Mouse (Mus musculus) MEL (cell line): ENCODE results near the gene Gm20388. TPM values are rescaled to one million over a fixed set of nuclear protein-coding genes. Genes with fewer than 3 reads are reported as not detected.

Experiments
- DNase-seq: peaks from one replicate; pipeline ENCODE4 v3.0.0; 2011; ENCODE audit warnings: low read depth, low spot score
- H3K27ac ChIP-seq: 2 replicates; pipeline ENCODE4 v1.5.1; 2012; ENCODE audit warnings: low read depth, mild to moderate bottlenecking, control low read depth, low read length, moderate library complexity; ENCODE audit not compliant: control insufficient read depth
- H3K27me3 ChIP-seq, 2 experiments: fragments of 150-350 bp in 1 of 2; sonication (generic) in 1 of 2; 2 replicates each; pipeline ENCODE4 v1.6.1; 2012; ENCODE audit warnings: low read length in 2 of 2, mild to moderate bottlenecking in 2 of 2, improper control_type of control experiment in 1 of 2, moderate library complexity in 1 of 2; ENCODE audit not compliant: insufficient read depth in 2 of 2, control insufficient read depth in 1 of 2
- H3K36me3 ChIP-seq, 2 experiments: 2 replicates each; pipeline ENCODE4 v1.6.1; 2012 to 2014; ENCODE audit warnings: low read length in 2 of 2, improper control_type of control experiment in 1 of 2, inconsistent platforms in 1 of 2, mild to moderate bottlenecking in 1 of 2; ENCODE audit not compliant: insufficient read depth in 2 of 2, control insufficient read depth in 1 of 2
- H3K4me1 ChIP-seq, 2 experiments: fragments of 150-350 bp in 1 of 2; sonication (generic) in 1 of 2; 2 replicates each; pipeline ENCODE4 v1.6.1; 2012; ENCODE audit warnings: low read length in 2 of 2, improper control_type of control experiment in 1 of 2, mild to moderate bottlenecking in 1 of 2; ENCODE audit not compliant: insufficient read depth in 2 of 2, control insufficient read depth in 1 of 2
- H3K4me3 ChIP-seq, 2 experiments: fragments of 150-350 bp in 1 of 2; sonication (generic) in 1 of 2; 2 replicates each; pipeline ENCODE4 v1.5.1; 2012; ENCODE audit warnings: low read depth in 2 of 2, low read length in 2 of 2, mild to moderate bottlenecking in 2 of 2, moderate library complexity in 2 of 2, control low read depth in 1 of 2, improper control_type of control experiment in 1 of 2; ENCODE audit not compliant: control insufficient read depth in 1 of 2, insufficient read depth in 1 of 2
- H3K79me2 ChIP-seq: 2 replicates; pipeline ENCODE4 v1.6.1; 2012; ENCODE audit warnings: mild to moderate bottlenecking, low read length, moderate library complexity; ENCODE audit not compliant: control insufficient read depth, poor library complexity, insufficient read depth
- H3K9ac ChIP-seq: 2 replicates; pipeline ENCODE4 v1.6.1; 2012; ENCODE audit warnings: low read depth, mild to moderate bottlenecking, control low read depth, low read length, moderate library complexity; ENCODE audit not compliant: control insufficient read depth, poor library complexity, severe bottlenecking
- H3K9me3 ChIP-seq: fragments of 150-350 bp; sonication (generic); replicated peaks from 2 replicates; pipeline ENCODE4 v1.6.1; 2012; ENCODE audit warnings: mild to moderate bottlenecking, low read length, improper control_type of control experiment, moderate library complexity; ENCODE audit not compliant: insufficient read depth
- CHD1 ChIP-seq: IDR thresholded peaks from 2 replicates; pipeline ENCODE4 v1.6.1; 2012; ENCODE audit warnings: low read depth, mild to moderate bottlenecking, inconsistent platforms, low read length, improper control_type of control experiment
- CTCF ChIP-seq, 3 experiments: IDR thresholded peaks in 2 of 3; conservative IDR thresholded peaks in 1 of 3; 2 replicates each; pipeline ENCODE4 v1.5.1; 2011 to 2012; ENCODE audit warnings: low read length in 3 of 3, low read depth in 2 of 3, mild to moderate bottlenecking in 2 of 3, improper control_type of control experiment in 1 of 3, inconsistent platforms in 1 of 3, mixed read lengths in 1 of 3, moderate library complexity in 1 of 3; ENCODE audit not compliant: control insufficient read depth in 1 of 3, insufficient read depth in 1 of 3, poor library complexity in 1 of 3, severe bottlenecking in 1 of 3
- ELF1 ChIP-seq: IDR thresholded peaks from 2 replicates; pipeline ENCODE4 v1.6.1; 2014; ENCODE audit warnings: low read depth, mild to moderate bottlenecking, inconsistent platforms, low read length, improper control_type of control experiment, moderate library complexity
- ETS1 ChIP-seq: IDR thresholded peaks from 2 replicates; pipeline ENCODE4 v1.6.1; 2012; ENCODE audit warnings: low read depth, mild to moderate bottlenecking, inconsistent platforms, low read length, improper control_type of control experiment, moderate library complexity
- MAFK ChIP-seq: IDR thresholded peaks from 2 replicates; pipeline ENCODE4 v1.6.1; 2011; ENCODE audit warnings: low read depth, mild to moderate bottlenecking, low read length, improper control_type of control experiment, borderline replicate concordance
- POLR2AphosphoS5 ChIP-seq: IDR thresholded peaks from 2 replicates; pipeline ENCODE4 v1.6.1; 2012; ENCODE audit warnings: low read depth, borderline replicate concordance, mild to moderate bottlenecking, inconsistent platforms, low read length, moderate library complexity, mixed read lengths
- RAD21 ChIP-seq: IDR thresholded peaks from 2 replicates; pipeline ENCODE4 v1.6.1; 2011; ENCODE audit warnings: mild to moderate bottlenecking, low read depth, low read length, improper control_type of control experiment
- RCOR1 ChIP-seq: IDR thresholded peaks from 2 replicates; pipeline ENCODE4 v1.6.1; 2012; ENCODE audit warnings: low read depth, mild to moderate bottlenecking, inconsistent platforms, low read length, improper control_type of control experiment
- UBTF ChIP-seq: IDR thresholded peaks from 2 replicates; pipeline ENCODE4 v1.6.1; 2012; ENCODE audit warnings: low read depth, mild to moderate bottlenecking, inconsistent platforms, low read length, improper control_type of control experiment, moderate library complexity, borderline replicate concordance; ENCODE audit not compliant: insufficient read depth
- polyA plus RNA-seq, 2 experiments: library from polyadenylated mRNA; stranded (reverse) in 1 of 2; unstranded in 1 of 2; fragments of >175 nt in 1 of 2; fragments of >200 nt in 1 of 2; gene quantifications; 2 replicates each; pipeline versions ENCODE4 v1.2.1 to v1.2.4; 2012; ENCODE audit warnings: low replicate concordance in 2 of 2, low read depth in 1 of 2; ENCODE audit not compliant: insufficient read length in 2 of 2, insufficient read depth in 1 of 2, missing spikeins in 1 of 2
- total RNA-seq: library from RNA; depleted of rRNA; stranded (reverse); fragments of 300-350 nt; gene quantifications from 2 replicates; pipeline ENCODE4 v1.2.3, GENCODE M21; 2012

Gm20388 gene
- total and polyA plus RNA-seq, 3 experiments = 11.1 to 17.8 TPM; not detected in 1

GRCm38 (mm10) chr8:121944831-121945230 lies 2034.2 kb downstream of the Gm20388 start, which contains the start of gene Car5a:
Gene Car5a, minus strand, starts transcription at chr8:121944904.
- Histone ChIP-seq H3K9ac (no peak within 1 kb of the TSS), H3K4me3 (no peak within 1 kb of the TSS), H3K79me2 (peaks cover 1% of the 10 kb centered on the region; the same call in 1 of the 2 replicates), H3K27ac (no peak within 1 kb of the TSS), H3K9me3 (no peaks in the 10 kb centered on the region), H3K27me3 (no peaks in the 10 kb centered on the region), H3K4me1 (peaks cover 0 to 12% of the 10 kb centered on the region in 2 experiments; a peak in 3 of 4 replicates), H3K36me3 (peaks cover 0 to 5% of the 10 kb centered on the region in 2 experiments; a peak in 1 of 4 replicates)
- no peak for TF ChIP-seq MAFK
- TF ChIP-seq POLR2AphosphoS5 = no peak
- no peak for TF ChIP-seq CTCF (IDR thresholded peaks at IDR 0.05 in 2 of 3, conservative IDR thresholded peaks at IDR 0.05 in 1 of 3; ENCODE audit: control insufficient read depth in 1 of 3, insufficient read depth in 1 of 3, low read depth in 2 of 3, low read length in 3 of 3, poor library complexity in 1 of 3, severe bottlenecking in 1 of 3)
- no peak for TF ChIP-seq ELF1
- no peak for DNase-seq

- Histone ChIP-seq H3K9ac (no peak overlapping the region), H3K9me3 (no peaks in the 10 kb centered on the region), H3K4me1 (peaks cover 0 to 12% of the 10 kb centered on the region in 2 experiments; a peak in 3 of 4 replicates), H3K36me3 (peaks cover 0 to 5% of the 10 kb centered on the region in 2 experiments; a peak in 1 of 4 replicates), H3K79me2 (peaks cover 9% of the 10 kb centered on the region), H3K27me3 (no peaks in the 10 kb centered on the region), H3K4me3 (no peak overlapping the region), H3K27ac (no peak overlapping the region)
- DNase-seq = no peak
- TF ChIP-seq ETS1 (no peak), RCOR1 (no peak)
These were observed 2035.7 kb downstream of the Gm20388 start for GRCm38 (mm10) chr8:121946351-121946750.

DNA sequence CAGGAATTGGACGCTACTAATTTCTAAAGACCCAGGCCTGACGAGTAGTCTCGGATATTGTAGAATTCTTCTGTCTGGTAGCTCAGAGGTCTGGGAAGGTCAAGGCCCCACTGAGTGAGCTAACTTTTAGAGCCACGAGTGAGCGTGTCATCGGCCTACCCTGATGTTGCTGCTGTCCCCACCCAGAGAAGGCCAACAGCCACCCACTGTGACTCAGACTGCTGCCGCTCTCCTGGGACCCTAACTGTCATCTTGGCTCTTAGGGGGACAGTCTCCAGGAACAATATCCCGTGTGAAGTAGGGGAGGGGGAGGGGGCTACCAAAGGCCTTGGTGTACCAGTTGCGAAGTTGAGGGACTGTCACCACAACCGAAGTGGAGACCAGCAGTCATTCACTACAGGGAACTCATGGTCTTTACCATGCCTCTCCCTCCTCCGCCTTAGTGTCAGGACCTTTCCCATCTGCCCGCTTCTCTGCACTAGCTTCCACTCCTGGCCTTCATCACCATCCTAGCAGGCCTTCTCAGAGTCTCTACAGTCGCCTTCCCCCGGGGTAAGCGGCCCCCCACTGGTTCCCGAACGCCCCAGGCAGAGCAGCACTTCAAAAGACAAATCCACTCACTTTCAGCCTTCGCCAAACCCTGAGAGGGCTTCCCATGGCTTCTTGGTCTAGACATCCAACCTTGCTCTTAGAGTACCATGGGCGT lies 2036.6 kb downstream of the Gm20388 start:
- peak overlapping the region; percentile 79 for H3K27ac ChIP-seq
- H3K9ac ChIP-seq = peak overlapping the region; percentile 71
- no peak for DNase-seq
- peaks cover 0 to 11% of the 10 kb centered on the region in 2 experiments; a peak in 2 of 4 replicates for H3K36me3 ChIP-seq
- peaks cover 15% of the 10 kb centered on the region for H3K79me2 ChIP-seq
- peak overlapping the region; percentile 38 to 57 for H3K4me3 ChIP-seq
- H3K4me1 ChIP-seq = peaks cover 0 to 17% of the 10 kb centered on the region in 2 experiments; a peak in 3 of 4 replicates
- no peaks in the 10 kb centered on the region for H3K27me3 ChIP-seq
- TF ChIP-seq UBTF (no peak), RAD21 (no peak), CHD1 (0 out of 2 replicates have a peak, but pooled peaks have one; percentile 20)
- H3K9me3 ChIP-seq = no peaks in the 10 kb centered on the region
